Mouse (Mus musculus) CH12.LX (cell line): ENCODE data around the gene Scfd1. TPM values are rescaled to one million over a fixed set of nuclear protein-coding genes. Genes with fewer than 3 reads are reported as not detected.

ENCODE experiments used
- DNase-seq: peaks from one replicate; pipeline ENCODE4 v3.0.0-alpha.2; 2013; ENCODE audit errors: extremely low read depth
- H3K27ac ChIP-seq: 2 replicates; pipeline ENCODE4 v1.5.1; 2012; ENCODE audit warnings: low read depth, mild to moderate bottlenecking, control low read depth, moderate library complexity; ENCODE audit not compliant: insufficient read depth
- H3K27me3 ChIP-seq: replicated peaks from 2 replicates; pipeline ENCODE3; 2012; ENCODE audit warnings: inconsistent platforms
- H3K36me3 ChIP-seq, 2 experiments: replicated peaks in 1 of 2; 2 replicates each; pipeline versions ENCODE3 to v1.6.1; 2012; ENCODE audit warnings: inconsistent platforms in 1 of 2, low read length in 1 of 2, mild to moderate bottlenecking in 1 of 2, mixed read lengths in 1 of 2, moderate library complexity in 1 of 2; ENCODE audit not compliant: control insufficient read depth in 1 of 2, insufficient read depth in 1 of 2
- H3K4me1 ChIP-seq, 2 experiments: 2 replicates each; pipeline ENCODE4 v1.6.1; 2012; ENCODE audit warnings: inconsistent platforms in 1 of 2, moderate library complexity in 1 of 2; ENCODE audit not compliant: insufficient read depth in 2 of 2, control insufficient read depth in 1 of 2
- H3K4me2 ChIP-seq: 2 replicates; pipeline ENCODE4 v1.6.1; 2012; ENCODE audit warnings: low read depth, mild to moderate bottlenecking, control low read depth; ENCODE audit not compliant: poor library complexity, insufficient read depth, severe bottlenecking
- H3K4me3 ChIP-seq, 3 experiments: fragments of 150-350 bp in 1 of 3; sonication (generic) in 1 of 3; replicated peaks in 1 of 3; 2 replicates each; pipeline versions ENCODE3 to v1.5.1; 2011 to 2012; ENCODE audit warnings: low read depth in 2 of 3, low read length in 2 of 3, mild to moderate bottlenecking in 2 of 3, moderate library complexity in 2 of 3, control low read depth in 1 of 3, improper control_type of control experiment in 1 of 3, inconsistent platforms in 1 of 3, mixed read lengths in 1 of 3; ENCODE audit not compliant: poor library complexity in 1 of 3
- H3K79me2 ChIP-seq: replicated peaks from 2 replicates; pipeline ENCODE4 v1.6.1; 2012; ENCODE audit warnings: mild to moderate bottlenecking, moderate library complexity; ENCODE audit not compliant: control insufficient read depth, poor library complexity, insufficient read depth, severe bottlenecking; ENCODE audit errors: extremely low read depth
- H3K9ac ChIP-seq: 2 replicates; pipeline ENCODE4 v1.6.1; 2012; ENCODE audit warnings: low read depth, mild to moderate bottlenecking, control low read depth, moderate library complexity; ENCODE audit not compliant: insufficient read depth
- H3K9me3 ChIP-seq: replicated peaks from 2 replicates; pipeline ENCODE3; 2012; ENCODE audit warnings: low read length, inconsistent platforms, mixed read lengths
- BHLHE40 ChIP-seq: IDR thresholded peaks from 2 replicates; pipeline ENCODE4 v1.6.1; 2011; ENCODE audit warnings: mild to moderate bottlenecking, low read depth, low read length, improper control_type of control experiment
- CHD2 ChIP-seq: IDR thresholded peaks from 2 replicates; pipeline ENCODE4 v1.6.1; 2011; ENCODE audit warnings: low read length, improper control_type of control experiment
- CTCF ChIP-seq, 2 experiments: IDR thresholded peaks in 1 of 2; conservative IDR thresholded peaks in 1 of 2; 2 replicates each; pipeline ENCODE4 v1.5.1; 2011 to 2012; ENCODE audit warnings: low read depth in 2 of 2, low read length in 2 of 2, improper control_type of control experiment in 1 of 2, inconsistent platforms in 1 of 2, mild to moderate bottlenecking in 1 of 2, moderate library complexity in 1 of 2
- EP300 ChIP-seq: IDR thresholded peaks from 2 replicates; pipeline ENCODE4 v1.6.1; 2011; ENCODE audit warnings: low read length, improper control_type of control experiment
- ETS1 ChIP-seq: conservative IDR thresholded peaks from 2 replicates; pipeline ENCODE4 v1.6.1; 2012; ENCODE audit warnings: low read depth, mild to moderate bottlenecking, inconsistent platforms, low read length, improper control_type of control experiment, moderate library complexity
- GABPA ChIP-seq: IDR thresholded peaks from 2 replicates; pipeline ENCODE4 v1.6.1; 2012; ENCODE audit warnings: low read depth, low read length, improper control_type of control experiment, inconsistent platforms; ENCODE audit not compliant: insufficient replicate concordance
- HCFC1 ChIP-seq: IDR thresholded peaks from 2 replicates; pipeline ENCODE4 v1.6.1; 2012; ENCODE audit warnings: low read depth, mild to moderate bottlenecking, inconsistent platforms, low read length, improper control_type of control experiment
- IRF4 ChIP-seq: IDR thresholded peaks from 2 replicates; pipeline ENCODE4 v1.6.1; 2014; ENCODE audit warnings: low read depth, mild to moderate bottlenecking, inconsistent platforms, low read length, improper control_type of control experiment
- JUN ChIP-seq: IDR thresholded peaks from 2 replicates; pipeline ENCODE4 v1.6.1; 2011; ENCODE audit warnings: low read depth, mild to moderate bottlenecking, low read length, improper control_type of control experiment, moderate library complexity; ENCODE audit not compliant: insufficient read depth
- JUND ChIP-seq: conservative IDR thresholded peaks from 2 replicates; pipeline ENCODE4 v1.6.1; 2011; ENCODE audit warnings: low read depth, low read length, improper control_type of control experiment
- KAT2A ChIP-seq: IDR thresholded peaks from 2 replicates; pipeline ENCODE4 v1.6.1; 2012; ENCODE audit warnings: low read length, improper control_type of control experiment, inconsistent platforms; ENCODE audit not compliant: insufficient replicate concordance
- MAFK ChIP-seq: IDR thresholded peaks from 2 replicates; pipeline ENCODE4 v1.6.1; 2011; ENCODE audit warnings: low read length, improper control_type of control experiment; ENCODE audit not compliant: insufficient replicate concordance
- MAX ChIP-seq: IDR thresholded peaks from 2 replicates; pipeline ENCODE4 v1.6.1; 2011; ENCODE audit warnings: low read length, improper control_type of control experiment
- MYC ChIP-seq: IDR thresholded peaks from 2 replicates; pipeline ENCODE4 v1.6.1; 2011; ENCODE audit warnings: low read depth, mild to moderate bottlenecking, improper control_type of control experiment, low read length
- NELFE ChIP-seq: IDR thresholded peaks from 2 replicates; pipeline ENCODE4 v1.6.1; 2011; ENCODE audit warnings: low read depth, low read length, improper control_type of control experiment
- NRF1 ChIP-seq: IDR thresholded peaks from 2 replicates; pipeline ENCODE4 v1.6.1; 2014; ENCODE audit warnings: low read depth, mild to moderate bottlenecking, inconsistent platforms, low read length, improper control_type of control experiment, moderate library complexity
- PAX5 ChIP-seq: IDR thresholded peaks from 2 replicates; pipeline ENCODE4 v1.6.1; 2012; ENCODE audit warnings: low read length, inconsistent platforms, mixed read lengths
- POLR2A ChIP-seq: IDR thresholded peaks from 2 replicates; pipeline ENCODE4 v1.6.1; 2011; ENCODE audit warnings: low read depth, mild to moderate bottlenecking, improper control_type of control experiment, low read length
- RCOR1 ChIP-seq: conservative IDR thresholded peaks from 2 replicates; pipeline ENCODE4 v1.6.1; 2012; ENCODE audit warnings: low read depth, mild to moderate bottlenecking, inconsistent platforms, low read length, improper control_type of control experiment
- SMC3 ChIP-seq: IDR thresholded peaks from 2 replicates; pipeline ENCODE4 v1.6.1; 2011; ENCODE audit warnings: low read depth, low read length, improper control_type of control experiment
- TBP ChIP-seq: conservative IDR thresholded peaks from 2 replicates; pipeline ENCODE4 v1.6.1; 2011; ENCODE audit warnings: low read depth, low read length, improper control_type of control experiment
- TCF12 ChIP-seq: IDR thresholded peaks from 2 replicates; pipeline ENCODE4 v1.6.1; 2014; ENCODE audit warnings: low read depth, mild to moderate bottlenecking, inconsistent platforms, low read length, improper control_type of control experiment
- UBTF ChIP-seq: IDR thresholded peaks from 2 replicates; pipeline ENCODE4 v1.6.1; 2012; ENCODE audit warnings: low read depth, mild to moderate bottlenecking, inconsistent platforms, low read length, improper control_type of control experiment, moderate library complexity
- USF1 ChIP-seq: IDR thresholded peaks from 2 replicates; pipeline ENCODE4 v1.6.1; 2014; ENCODE audit warnings: low read depth, mild to moderate bottlenecking, inconsistent platforms, low read length, improper control_type of control experiment
- ZC3H11A ChIP-seq: IDR thresholded peaks from 2 replicates; pipeline ENCODE4 v1.6.1; 2012; ENCODE audit warnings: low read depth, mild to moderate bottlenecking, inconsistent platforms, low read length, improper control_type of control experiment
- ZMIZ1 ChIP-seq: IDR thresholded peaks from 2 replicates; pipeline ENCODE4 v1.6.1; 2012; ENCODE audit warnings: low read depth, mild to moderate bottlenecking, inconsistent platforms, low read length, improper control_type of control experiment
- ZNF384 ChIP-seq: IDR thresholded peaks from 2 replicates; pipeline ENCODE4 v1.6.1; 2012; ENCODE audit warnings: low read depth, low read length, improper control_type of control experiment, inconsistent platforms
- dilution Hi-C: fragments of 300-500 bp; cut with MboI; formaldehyde crosslinking; loops from 2 replicates; pipeline ENCODE4 v1.14.3; 2020; ENCODE audit warnings: low sequenced_read_pairs; ENCODE audit not compliant: extremely low pct_unique_long_range_greater_than_20kb, extremely low pct_ligation_motif_present
- in situ Hi-C: fragments of 300-500 bp; cut with MboI; formaldehyde crosslinking; loops from 3 replicates; pipeline ENCODE4 v1.14.3; 2019; ENCODE audit warnings: low sequenced_read_pairs, low pct_ligation_motif_present, low pct_unique_long_range_greater_than_20kb, mixed read lengths
- polyA plus RNA-seq: library from polyadenylated mRNA; unstranded; fragments of >175 nt; gene quantifications from 2 replicates; pipeline ENCODE4 v1.2.1, GENCODE M21; 2012; ENCODE audit warnings: low read depth; ENCODE audit not compliant: insufficient read length
- total RNA-seq, 2 experiments: library from RNA; depleted of rRNA; stranded (reverse); fragments of 300-350 nt in 1 of 2; fragments of >200 nt in 1 of 2; gene quantifications; 2 replicates each; pipeline ENCODE4 v1.2.3; 2012 to 2014

Scfd1 gene
- total and polyA plus RNA-seq, 3 experiments, result 39.3 to 91.7 (median 48.0) TPM

DNA sequence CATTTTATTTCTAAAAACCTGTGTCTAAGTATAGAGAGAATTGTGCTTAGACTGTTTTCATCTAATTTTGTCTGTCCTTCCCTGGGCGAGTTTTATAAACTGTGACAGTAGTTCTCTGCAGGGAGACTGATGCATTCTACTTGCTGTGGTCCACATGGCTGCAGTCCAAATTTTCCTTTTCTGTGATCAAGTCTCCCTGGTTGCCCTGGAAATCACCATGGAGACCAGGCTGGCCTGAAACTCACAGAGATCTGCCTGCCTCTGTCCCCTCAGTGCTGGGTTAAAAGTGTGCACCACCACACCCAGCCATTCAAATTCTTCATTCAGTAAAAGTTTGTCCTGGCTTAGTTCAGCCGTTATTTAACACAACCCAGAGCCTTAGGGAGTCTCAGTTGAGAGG is 60.2 kb downstream of the Scfd1 start:
- H3K27me3 ChIP-seq, result no peaks in the 10 kb centered on the region
- H3K9me3 ChIP-seq, result no peaks in the 10 kb centered on the region
- no peak for DNase-seq
- TF ChIP-seq CHD2 (no peak), ZNF384 (no peak), JUN (no peak), MAX (no peak), POLR2A (no peak), MAFK (no peak), ZMIZ1 (no peak), ZC3H11A (no peak), TCF12 (no peak), UBTF (no peak)
- in situ Hi-C loops, result no loop called here
- H3K4me3 ChIP-seq, result no peak overlapping the region
- dilution Hi-C loops, result no loop called here
- H3K4me2 ChIP-seq, result no peak overlapping the region
- H3K79me2 ChIP-seq, result no peaks in the 10 kb centered on the region
- H3K9ac ChIP-seq, result no peak overlapping the region
- no peak overlapping the region for H3K27ac ChIP-seq
- H3K36me3 ChIP-seq, result peaks cover 43 to 72% of the 10 kb centered on the region in 2 experiments
- H3K4me1 ChIP-seq, result no peaks in the 10 kb centered on the region

DNA sequence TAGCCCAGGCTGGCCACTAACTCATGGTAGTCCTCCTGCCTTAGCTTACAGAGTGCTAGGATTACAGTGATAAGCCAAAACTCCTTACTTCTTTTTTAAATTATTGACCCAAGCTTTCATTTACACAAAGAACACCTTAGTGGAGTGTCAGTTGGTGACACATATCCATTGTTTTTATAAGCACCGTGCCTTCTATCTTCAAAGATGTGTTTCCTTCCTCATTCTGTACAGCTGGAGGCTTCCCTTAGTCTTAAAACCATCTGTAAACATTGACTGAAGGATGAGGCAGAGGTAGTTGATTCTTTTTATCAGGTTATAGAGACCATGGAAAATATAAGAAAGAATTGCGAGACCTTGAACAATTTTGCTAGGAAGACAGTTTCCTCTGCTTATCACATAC is 61.0 kb downstream of the Scfd1 start:
- Histone ChIP-seq H3K27me3 (no peaks in the 10 kb centered on the region), H3K9me3 (no peaks in the 10 kb centered on the region), H3K4me2 (no peak overlapping the region), H3K9ac (no peak overlapping the region), H3K4me3 (no peak overlapping the region), H3K36me3 (peaks cover 38 to 69% of the 10 kb centered on the region in 2 experiments), H3K4me1 (no peaks in the 10 kb centered on the region), H3K27ac (no peak overlapping the region), H3K79me2 (no peaks in the 10 kb centered on the region)
- TF ChIP-seq MYC (no peak), UBTF (no peak), ZMIZ1 (no peak), POLR2A (no peak)
- dilution Hi-C loops, result no loop called here
- in situ Hi-C loops, result no loop called here
- no peak for DNase-seq

DNA sequence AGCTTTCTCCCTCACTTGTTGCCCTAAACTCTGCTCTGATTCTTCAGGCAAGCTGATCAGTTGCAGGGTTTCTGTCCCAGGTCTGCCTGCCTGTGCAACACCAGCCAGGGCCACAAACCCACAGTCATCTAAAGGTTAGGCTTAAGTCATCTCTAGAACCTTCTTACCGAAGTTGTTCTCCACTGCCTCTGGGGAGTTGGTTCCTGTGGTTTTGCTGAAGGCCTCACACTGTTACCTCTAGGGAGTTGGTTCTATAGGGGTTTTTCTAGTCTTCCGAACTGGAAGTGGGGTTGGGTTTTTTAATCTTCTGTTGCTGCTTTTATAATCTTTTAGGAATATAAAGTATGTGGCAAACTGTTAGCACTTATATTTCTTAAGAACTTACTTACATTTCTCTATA is 72.0 kb downstream of the Scfd1 start:
- no peak overlapping the region for H3K9ac ChIP-seq
- in situ Hi-C loops, result no loop called here

More for the DNA sequence above, 72.0 kb downstream of the Scfd1 start:
- dilution Hi-C loops, result no loop called here
- no peak overlapping the region for H3K27ac ChIP-seq
- TF ChIP-seq CTCF (conservative IDR thresholded peaks at IDR 0.05 in 1 of 2, IDR thresholded peaks at IDR 0.05 in 1 of 2; ENCODE audit: low read depth in 2 of 2, low read length in 2 of 2), result no peak
- TF ChIP-seq SMC3, result peak; percentile 5; the same call in 1 of the 2 replicates
- TF ChIP-seq NELFE, result no peak
- TF ChIP-seq ZNF384, result no peak
- no peak for TF ChIP-seq USF1
- TF ChIP-seq MAFK, result peak; percentile 75
- TF ChIP-seq JUND, result 0 out of 2 replicates have a peak, but pooled peaks have one; percentile 30
- TF ChIP-seq ETS1, result peak; percentile 58
- TF ChIP-seq RCOR1, result no peak
- no peak for TF ChIP-seq NRF1
- no peak for TF ChIP-seq HCFC1
- TF ChIP-seq TBP, result no peak
- TF ChIP-seq KAT2A, result 0 out of 2 replicates have a peak, but pooled peaks have one; percentile 48
- TF ChIP-seq EP300, result peak; percentile 68
- TF ChIP-seq BHLHE40, result no peak
- TF ChIP-seq UBTF, result 0 out of 2 replicates have a peak, but pooled peaks have one; percentile 36
- no peak for TF ChIP-seq PAX5
- no peak for TF ChIP-seq GABPA
- 0 out of 2 replicates have a peak, but pooled peaks have one; percentile 49 for TF ChIP-seq IRF4
- TF ChIP-seq TCF12, result 0 out of 2 replicates have a peak, but pooled peaks have one; percentile 15
- TF ChIP-seq, all 38 proteins: peak for 9
- peak; percentile 86 for DNase-seq
- Histone ChIP-seq H3K79me2 (no peaks in the 10 kb centered on the region), H3K27me3 (no peaks in the 10 kb centered on the region), H3K36me3 (peaks cover 36 to 61% of the 10 kb centered on the region in 2 experiments), H3K9me3 (no peaks in the 10 kb centered on the region), H3K4me3 (no peak overlapping the region), H3K4me1 (peaks cover 2 to 12% of the 10 kb centered on the region in 2 experiments; a peak in 3 of 4 replicates), H3K4me2 (no peak overlapping the region)
